Mouse (Mus musculus): ENCODE measurements around the gene Pck2. TPM values are rescaled to one million over a fixed set of nuclear protein-coding genes. Genes with fewer than 3 reads are reported as not detected.

Gene Pck2
- total RNA-seq, 4 experiments from 2014 or later: 6.6 to 12.5 (median 9.3) TPM

DNA sequence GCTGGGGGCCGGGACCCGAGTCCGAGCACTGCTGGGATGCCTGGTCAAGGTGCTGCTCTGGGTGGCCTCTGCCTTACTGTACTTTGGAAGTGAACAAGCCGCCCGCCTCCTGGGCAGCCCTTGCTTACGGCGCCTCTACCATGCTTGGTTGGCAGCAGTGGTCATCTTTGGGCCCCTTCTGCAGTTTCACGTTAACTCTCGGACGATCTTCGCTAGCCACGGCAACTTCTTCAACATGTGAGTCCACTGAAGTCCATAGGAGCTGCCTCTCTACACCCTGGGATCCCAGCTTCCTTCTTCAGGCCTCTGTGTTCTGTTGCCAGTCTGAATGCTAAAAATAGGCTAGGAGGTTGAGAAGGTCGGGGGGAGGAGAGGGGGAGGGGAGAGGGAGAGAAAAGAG is 35.6 kb downstream of the Pck2 start:
- DNase-seq (ENCODE audit: low spot score): no peak

DNA sequence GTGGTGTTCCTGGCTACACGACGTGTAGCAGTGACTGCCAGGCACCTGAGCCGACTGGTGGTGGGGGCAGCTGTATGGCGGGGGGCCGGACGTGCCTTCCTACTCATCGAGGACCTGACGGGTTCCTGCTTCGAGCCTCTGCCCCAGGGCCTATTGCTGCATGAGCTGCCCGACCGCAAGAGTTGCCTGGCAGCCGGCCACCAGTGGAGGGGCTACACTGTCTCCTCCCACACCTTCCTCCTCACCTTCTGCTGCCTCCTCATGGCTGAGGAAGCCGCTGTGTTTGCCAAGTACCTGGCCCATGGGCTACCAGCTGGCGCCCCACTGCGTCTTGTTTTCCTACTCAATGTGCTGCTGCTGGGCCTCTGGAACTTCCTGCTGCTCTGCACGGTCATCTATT is 36.3 kb downstream of the Pck2 start:
- DNase-seq (ENCODE audit: low spot score): no peak

DNA sequence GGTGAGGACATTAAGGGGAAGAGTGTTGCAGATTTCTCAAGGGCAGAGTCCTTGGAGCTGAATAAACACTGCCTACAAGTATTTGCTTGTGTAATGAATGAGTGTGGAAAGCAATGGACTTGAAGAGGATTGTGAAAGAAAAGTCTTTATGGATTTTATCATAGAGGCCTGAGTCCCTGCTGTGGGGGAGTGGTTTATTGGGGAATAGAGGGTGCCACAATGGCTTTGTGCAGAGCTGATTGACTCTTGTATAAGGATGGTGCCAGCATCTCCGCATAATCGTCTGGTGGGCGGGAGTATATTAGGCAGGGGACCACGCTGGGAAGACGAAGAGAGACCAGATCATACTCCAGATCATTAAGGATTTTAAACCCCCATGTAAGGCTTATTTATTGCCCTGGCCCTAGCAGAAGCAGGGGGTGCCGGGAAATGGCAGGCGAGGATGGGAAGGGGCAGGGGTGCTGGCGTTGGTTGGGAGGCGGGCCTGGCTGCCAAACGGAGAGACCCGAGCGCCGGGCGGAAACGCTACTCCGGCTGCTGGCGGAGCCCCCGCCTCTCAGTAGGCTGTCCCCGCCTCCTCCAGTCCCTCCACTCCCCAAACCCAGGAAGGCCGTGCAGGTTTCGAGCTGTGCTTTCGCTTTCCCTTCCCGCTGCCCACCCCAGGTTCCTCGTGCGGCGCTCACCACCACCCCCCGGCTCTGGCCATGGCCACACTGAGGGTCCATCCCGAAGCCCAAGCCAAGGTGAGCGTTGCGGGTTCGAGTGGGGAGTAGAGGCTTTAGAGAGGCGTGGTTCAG is 38.0 kb downstream of the Pck2 start, which contains the start of gene Psme1:
Psme1 (plus strand) TSS at position 253 of the 797 bp plus-strand sequence.
- DNase-seq (ENCODE audit: low spot score): peak; percentile 81

DNA sequence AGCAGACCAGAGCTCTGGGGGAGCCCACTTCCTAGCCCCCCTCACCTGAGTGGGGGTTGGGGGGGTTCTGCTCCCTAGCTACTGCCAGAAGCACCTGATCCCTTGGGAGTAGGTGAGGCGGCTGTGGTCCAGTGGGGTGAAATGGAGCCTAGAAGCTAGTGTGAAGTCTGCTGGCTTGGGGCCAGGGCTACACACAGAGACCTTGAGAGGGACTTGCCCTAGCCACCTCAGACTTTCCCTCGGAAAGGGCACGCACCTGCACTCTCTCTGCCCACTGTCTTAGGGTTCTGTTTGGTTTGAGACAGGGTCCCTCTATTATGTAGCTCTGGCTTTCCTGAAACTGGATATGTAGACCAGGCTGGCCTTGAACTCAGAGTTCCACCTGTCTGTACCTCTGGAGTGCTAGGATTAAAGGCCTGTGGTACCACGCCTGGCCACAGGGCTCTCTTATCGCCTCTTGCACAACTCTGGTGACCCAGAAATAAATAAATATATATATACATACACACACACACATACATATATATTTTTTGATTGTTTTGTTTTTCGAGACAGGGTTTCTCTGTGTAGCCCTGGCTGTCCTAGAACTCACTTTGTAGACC is 38.7 kb downstream of the Pck2 start:
- peak; percentile 45 for DNase-seq (ENCODE audit: low spot score)

DNA sequence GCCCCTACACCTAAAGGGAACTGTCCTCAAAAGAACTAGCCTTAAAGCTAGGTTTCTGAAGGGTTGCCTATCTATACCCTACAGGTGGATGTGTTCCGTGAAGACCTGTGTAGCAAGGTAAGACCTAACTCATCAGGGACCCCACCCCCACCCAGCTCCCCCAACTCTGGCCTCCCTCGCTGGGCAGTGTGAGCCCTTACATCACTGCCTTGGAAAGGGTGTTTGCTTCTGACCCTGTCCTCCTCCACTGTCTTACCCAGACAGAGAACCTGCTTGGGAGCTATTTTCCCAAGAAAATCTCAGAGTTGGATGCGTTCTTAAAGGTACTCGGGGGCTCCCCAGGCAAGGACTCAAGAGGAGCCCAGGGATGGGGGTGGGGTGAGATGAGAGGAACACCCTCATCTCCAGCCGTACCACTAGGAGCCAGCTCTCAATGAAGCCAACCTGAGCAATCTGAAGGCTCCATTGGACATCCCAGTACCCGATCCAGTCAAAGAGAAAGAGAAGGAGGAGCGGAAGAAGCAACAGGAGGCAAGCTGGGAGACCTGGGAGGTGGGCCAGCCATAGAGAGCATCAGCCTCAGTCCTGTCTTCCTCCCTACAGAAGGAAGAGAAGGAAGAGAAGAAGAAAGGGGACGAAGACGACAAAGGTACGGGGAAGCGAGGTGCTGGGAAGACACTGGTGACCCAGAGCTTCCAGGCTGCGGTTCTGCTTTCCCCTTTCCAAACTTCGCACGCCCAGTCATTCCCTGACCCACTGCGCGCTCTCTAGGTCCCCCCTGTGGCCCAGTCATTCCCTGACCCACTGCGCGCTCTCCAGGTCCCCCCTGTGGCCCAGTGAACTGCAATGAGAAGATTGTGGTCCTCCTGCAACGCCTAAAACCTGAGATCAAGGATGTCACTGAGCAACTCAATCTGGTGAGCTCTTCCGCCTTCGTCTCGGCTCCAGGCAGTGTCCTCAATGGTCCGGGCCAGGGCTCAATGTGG is 39.7 kb downstream of the Pck2 start:
- no peak for DNase-seq (ENCODE audit: low spot score)

DNA sequence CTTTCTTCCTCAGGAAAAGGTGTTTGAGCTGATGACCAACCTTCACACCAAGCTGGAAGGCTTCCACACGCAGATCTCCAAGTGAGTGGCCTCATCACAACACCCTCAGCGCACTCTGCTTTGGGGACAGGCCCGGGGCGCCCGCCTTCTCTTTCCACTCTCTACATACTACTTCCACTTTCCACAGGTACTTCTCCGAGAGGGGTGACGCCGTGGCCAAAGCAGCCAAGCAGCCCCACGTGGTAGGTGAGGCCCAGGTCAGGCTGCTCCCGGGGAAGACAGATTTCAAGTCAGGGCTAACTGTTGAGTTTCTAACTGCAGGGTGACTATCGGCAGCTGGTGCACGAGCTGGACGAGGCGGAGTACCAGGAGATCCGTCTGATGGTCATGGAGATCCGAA is 40.7 kb downstream of the Pck2 start:
- no peak for DNase-seq (ENCODE audit: low spot score)

DNA sequence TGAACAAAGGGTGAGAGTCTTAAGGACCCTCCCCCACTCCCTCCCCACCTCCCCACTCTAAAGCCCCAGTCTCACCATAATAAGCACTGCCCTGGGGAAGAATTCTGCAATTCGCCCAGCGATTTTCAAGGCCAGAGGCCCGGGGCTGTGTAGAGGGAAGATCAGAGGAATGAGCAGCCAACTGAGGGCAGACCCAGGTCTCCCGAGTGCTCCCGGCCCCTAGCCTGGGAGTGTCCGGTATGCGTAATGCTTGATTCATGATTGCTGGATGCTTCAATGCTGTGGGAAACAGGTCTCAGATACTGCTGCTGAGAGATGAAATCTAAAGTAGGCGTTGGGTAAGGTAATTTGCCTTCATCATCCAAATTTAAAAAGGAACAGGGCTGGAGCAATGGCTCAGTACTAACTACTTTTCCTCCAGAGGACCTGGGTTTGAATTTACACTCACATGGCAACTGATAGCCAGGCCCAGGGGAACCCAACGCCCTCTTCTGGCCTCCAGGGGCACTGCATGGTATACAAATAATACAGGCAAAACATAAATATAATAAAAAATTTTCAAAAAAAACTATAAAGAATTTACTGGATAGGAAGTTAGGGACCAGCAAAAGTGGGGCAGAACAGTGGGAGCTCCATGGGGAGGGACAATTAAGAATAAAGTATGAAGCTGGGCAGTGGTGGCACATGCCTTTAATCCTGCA is 42.1 kb downstream of the Pck2 start:
- no peak for DNase-seq (ENCODE audit: low spot score)

DNA sequence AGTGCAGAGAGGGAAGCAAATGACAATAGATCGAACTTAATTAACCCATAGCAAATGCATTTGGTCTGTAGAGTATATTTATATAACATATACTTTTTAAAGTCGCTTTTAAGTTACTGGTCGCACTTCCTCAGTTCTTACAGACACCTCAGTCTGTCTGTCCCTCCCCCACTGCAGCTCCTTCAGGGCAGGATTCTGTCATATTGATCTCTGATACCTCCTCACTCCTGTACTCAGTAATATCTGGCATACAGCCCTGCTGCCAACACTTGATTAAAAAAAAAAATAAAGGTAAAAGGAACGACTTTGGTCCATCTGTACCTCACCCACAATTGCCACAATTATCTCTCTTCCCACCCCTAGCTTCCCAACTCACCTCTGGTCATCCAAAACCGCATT is 44.2 kb downstream of the Pck2 start:
- DNase-seq (ENCODE audit: low spot score): no peak

DNA sequence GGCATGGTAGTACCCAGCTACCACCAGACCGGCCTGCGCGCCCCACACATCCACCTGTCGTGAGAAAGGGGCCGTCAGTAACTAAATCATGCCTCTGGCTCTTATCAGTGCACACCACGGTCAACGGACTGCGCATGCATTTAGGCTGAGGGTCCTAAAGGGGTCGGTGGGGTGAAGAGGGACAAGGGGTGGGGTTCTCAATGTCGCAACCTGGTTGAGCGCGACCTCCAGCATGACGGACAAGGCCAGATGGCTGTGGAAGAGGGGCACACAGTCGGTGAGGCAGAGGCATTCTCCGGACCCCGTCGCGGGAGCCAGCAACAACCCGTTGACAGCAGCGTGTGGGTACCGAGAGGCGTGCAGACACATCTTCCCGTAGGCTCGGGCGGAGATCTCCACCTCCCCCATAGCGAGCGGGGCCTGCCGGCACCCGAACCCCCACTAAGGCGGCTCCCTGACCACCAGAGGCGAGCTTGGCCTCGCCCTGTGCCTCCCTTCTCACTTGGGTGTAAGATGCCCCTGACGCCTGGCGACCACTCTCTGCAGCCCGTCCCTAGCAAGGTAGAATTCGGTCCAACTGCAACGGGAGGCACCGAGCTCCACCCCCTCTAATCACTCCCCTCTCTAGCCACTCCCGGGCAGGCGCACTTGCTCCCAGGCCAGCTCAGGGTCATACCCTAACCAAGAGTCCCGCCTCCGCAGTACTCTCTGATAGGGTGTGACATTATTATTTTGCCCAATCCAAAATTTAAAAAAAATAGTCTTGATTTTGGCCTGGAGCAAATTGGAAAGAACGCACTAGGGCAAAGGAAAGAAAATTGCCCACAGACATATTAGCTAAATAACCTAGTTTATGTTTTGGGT is 44.9 kb downstream of the Pck2 start, which contains the start of gene Emc9:
Emc9 (minus strand) TSS at position 601 of the 864 bp plus-strand sequence.
- peak; percentile 84 for DNase-seq (ENCODE audit: low spot score)

DNA sequence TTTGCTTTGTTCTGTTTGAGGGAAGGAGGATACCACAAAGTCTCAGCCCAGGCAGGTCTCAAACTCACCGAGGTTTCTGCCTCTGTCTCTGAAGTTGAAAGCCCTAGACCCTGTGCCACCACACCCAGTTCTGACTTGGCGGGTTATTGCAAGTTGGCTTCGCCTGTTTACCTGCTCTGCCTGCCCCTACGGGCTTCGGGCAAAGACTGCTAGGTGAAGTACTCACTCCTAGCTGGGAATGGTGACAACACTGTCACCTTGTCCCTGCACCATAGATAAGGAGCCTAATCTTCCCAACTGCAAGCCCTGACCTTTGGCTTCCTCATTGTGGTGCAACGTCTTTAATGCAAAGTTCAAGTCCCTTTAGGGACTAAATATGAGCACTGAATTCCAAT is 45.5 kb downstream of the Pck2 start:
- no peak for DNase-seq (ENCODE audit: low spot score)

DNA sequence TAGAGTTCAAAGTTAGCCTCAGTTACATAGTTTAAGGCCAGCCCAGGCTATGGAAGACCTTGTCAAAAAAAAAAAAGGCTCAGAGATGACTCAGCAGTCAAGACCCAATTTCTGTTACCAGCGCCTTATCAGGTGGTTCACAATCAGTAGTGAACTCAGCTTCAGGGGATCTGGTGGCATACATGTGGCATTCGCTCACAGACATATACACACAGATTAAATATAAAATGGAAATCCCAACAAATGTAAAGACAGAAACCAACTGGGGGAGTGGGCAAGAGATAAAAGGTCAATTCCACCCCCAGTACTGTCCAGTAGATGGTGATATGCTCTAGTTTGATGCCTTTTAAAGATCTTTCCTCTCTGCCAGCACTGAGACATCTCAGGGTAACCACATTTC is 46.1 kb downstream of the Pck2 start:
- DNase-seq (ENCODE audit: low spot score): no peak

DNA sequence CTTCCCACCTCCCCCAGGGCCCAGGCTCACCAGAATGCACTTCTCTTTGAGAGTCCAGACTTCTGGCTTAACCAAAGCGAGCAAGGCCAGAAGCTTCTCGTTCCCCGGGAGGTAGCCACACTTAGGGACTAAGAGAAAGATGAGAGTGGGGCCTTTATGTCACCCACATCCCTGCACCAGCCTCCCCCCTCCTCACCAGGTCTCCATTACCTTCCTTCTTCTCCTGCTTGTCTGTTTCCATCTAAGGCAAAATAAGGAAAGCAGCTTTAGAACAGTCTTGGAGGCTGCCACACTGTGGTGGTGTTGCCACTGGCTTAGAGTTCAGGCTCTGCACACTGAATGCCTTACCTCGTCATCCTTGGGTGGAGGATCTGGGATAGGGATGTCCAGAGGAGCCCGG is 49.2 kb downstream of the Pck2 start:
- DNase-seq (ENCODE audit: low spot score): no peak

DNA sequence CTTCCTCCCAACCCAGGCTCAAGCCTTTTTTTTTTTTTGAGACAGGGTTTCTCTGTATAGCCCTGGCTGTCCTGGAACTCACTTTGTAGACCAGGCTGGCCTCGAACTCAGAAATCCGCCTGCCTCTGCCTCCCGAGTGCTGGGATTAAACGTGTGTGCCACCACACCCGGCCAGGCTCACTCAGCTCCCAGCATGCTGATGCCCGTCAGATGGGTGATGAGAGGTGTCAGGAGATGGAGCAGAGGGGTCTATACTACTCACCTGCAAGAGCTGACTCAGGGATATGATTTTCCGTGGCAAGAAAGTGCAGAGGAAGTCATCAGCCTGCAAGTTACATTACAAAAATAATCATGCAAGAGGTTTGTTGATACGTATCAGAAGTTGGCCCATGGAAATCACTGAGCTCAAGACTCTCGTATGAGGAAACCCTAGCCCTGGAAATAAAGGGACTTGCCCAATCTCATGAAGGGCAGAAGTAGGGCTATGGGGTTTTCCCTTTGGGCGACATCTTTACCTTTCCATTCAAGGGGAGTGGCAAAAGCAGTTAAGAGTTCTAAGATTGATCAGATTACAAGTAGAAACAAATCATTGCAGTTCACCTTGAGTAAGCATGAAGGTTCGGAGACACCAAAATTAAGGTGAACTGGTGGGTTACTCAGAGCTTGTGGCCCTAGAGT is 49.8 kb downstream of the Pck2 start:
- no peak for DNase-seq (ENCODE audit: low spot score)

DNA sequence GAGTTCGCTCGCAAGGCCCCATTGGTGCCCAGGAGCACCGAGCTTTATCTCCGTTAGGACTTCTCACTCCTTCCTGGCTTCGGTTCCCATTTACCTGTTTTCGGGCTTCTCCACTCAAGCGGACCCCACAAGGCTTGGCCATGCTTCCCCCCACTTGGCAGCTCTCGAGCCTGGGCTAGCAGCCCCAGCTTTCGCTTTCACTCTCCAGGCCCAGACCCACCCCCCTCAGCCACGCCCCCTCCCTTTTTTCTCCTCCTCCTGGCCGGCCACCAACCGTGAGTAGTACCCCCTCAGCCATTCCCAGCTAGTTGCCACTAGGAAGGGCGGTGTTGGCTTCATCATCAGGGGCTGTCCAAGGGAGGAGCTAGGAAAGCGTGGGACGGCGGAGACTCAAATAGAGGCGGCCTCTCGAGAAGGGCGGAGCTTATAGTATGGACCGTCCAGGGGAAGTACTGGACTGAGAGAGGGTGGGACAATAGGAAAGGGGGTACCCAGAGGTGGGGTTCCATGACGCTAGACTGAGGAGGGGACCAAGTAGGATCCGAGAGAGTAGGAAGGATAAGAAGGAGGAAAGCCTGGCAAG is 50.8 kb downstream of the Pck2 start, which contains the start of gene Psme2:
Psme2 (minus strand) TSS at position 366 of the 583 bp plus-strand sequence.
- peak; percentile 98 for DNase-seq (ENCODE audit: low spot score)

DNA sequence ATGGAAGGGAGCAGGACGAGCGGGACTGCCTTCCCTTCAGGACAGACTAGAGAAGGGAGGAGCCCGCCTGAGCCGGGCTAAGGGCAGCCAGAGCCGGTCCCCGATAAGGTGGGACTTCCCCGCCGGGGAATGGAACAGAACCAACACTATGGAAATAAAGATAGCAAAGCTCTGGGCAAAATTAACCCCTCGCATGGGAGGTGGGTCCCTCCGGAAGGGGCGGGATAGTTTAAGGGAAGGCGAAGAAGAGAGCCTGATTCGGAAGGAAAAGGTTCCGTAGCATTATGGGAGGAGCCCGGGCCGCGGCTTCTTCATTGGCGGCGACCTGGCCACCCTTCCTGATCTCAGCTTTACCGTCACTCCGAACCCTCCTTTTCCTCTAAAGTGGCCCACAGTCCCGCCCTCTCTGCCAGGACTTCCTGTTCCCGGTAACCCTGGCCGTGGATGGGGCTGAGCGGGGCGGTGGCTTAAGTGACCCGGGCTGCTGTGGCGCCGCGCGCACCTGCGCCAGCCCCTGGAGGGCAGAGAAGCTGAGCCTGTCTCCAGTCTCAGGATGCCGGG is 51.3 kb downstream of the Pck2 start, which contains the start of gene Rnf31:
Rnf31 (plus strand) TSS at position 378 of the 561 bp plus-strand sequence.
- DNase-seq (ENCODE audit: low spot score): peak; percentile 97

DNA sequence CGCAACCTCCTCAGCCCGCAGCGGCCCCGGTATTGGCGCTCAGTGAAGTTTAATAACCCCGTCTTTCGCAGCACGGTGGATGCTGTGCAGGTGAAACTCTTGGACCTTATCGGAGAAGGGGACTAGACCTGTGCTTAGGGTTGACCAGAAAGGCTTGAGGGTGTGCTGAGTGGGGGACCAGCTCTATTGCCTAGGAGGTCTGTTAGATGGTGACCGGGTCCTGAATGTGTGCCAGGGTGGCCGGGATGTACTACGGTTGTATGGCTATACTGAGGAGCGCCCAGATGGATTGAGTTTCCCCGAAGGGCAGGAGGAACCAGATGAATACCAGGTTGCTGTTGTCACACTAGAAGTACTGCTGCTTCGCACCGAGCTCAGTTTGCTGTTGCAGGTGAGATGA is 52.2 kb downstream of the Pck2 start:
- DNase-seq (ENCODE audit: low spot score): no peak

DNA sequence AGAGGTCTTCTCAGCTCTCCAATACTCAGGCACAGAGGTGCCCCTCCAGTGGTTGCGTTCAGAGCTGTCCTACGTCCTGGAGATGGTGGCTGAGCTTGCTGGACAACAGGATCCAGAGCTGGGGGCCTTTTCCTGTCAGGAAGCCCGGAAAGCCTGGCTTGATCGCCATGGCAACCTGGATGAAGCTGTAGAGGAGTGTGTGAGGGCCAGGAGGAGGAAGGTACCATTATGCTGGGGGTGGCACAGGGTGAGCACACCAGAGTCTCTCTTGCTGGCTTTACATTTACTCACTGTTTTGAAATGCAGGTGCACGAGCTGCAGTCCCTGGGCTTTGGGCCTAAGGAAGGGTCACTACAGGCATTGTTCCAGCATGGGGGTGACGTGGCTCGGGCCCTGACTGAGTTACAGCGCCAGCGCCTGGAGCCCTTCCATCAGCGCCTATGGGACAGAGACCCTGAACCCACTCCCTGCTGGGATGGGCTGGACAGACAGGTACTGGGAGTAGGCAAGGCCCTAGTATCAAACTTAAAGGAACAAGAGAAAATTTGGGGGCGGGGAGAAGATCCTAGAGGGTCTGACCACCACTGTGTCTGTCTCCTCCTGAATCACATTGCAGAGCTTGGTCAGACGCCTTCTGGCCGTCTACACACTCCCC is 56.1 kb downstream of the Pck2 start:
- no peak for DNase-seq (ENCODE audit: low spot score)
